Mouse (Mus musculus) MEL (cell line): Measurements from ENCODE around the gene Srp9.

Source experiments
- CTCF ChIP-seq, 3 experiments: IDR thresholded peaks in 2 of 3; conservative IDR thresholded peaks in 1 of 3; 2 replicates each; pipeline ENCODE4 v1.5.1; 2011 to 2012; ENCODE audit warnings: low read length in 3 of 3, low read depth in 2 of 3, mild to moderate bottlenecking in 2 of 3, improper control_type of control experiment in 1 of 3, inconsistent platforms in 1 of 3, mixed read lengths in 1 of 3, moderate library complexity in 1 of 3; ENCODE audit not compliant: control insufficient read depth in 1 of 3, insufficient read depth in 1 of 3, poor library complexity in 1 of 3, severe bottlenecking in 1 of 3
- EP300 ChIP-seq, 2 experiments: IDR thresholded peaks; 2 replicates each; pipeline ENCODE4 v1.6.1; 2011; ENCODE audit warnings: improper control_type of control experiment in 2 of 2, low read length in 2 of 2, low read depth in 1 of 2, mild to moderate bottlenecking in 1 of 2
- JUND ChIP-seq: IDR thresholded peaks from 2 replicates; pipeline ENCODE4 v1.6.1; 2011; ENCODE audit warnings: low read depth, mild to moderate bottlenecking, improper control_type of control experiment, low read length
- MAX ChIP-seq: IDR thresholded peaks from 2 replicates; pipeline ENCODE4 v1.6.1; 2011; ENCODE audit warnings: low read length, improper control_type of control experiment
- MAZ ChIP-seq: IDR thresholded peaks from 2 replicates; pipeline ENCODE4 v1.6.1; 2012; ENCODE audit warnings: low read depth, mild to moderate bottlenecking, inconsistent platforms, low read length, improper control_type of control experiment
- MYC ChIP-seq: IDR thresholded peaks from 2 replicates; pipeline ENCODE4 v1.6.1; 2011; ENCODE audit warnings: low read depth, mild to moderate bottlenecking, low read length, improper control_type of control experiment, moderate library complexity
- POLR2A ChIP-seq, 2 experiments: IDR thresholded peaks; 2 replicates each; pipeline ENCODE4 v1.6.1; 2011 to 2012; ENCODE audit warnings: low read length in 2 of 2, mild to moderate bottlenecking in 2 of 2, control low read depth in 1 of 2, improper control_type of control experiment in 1 of 2, low read depth in 1 of 2, moderate library complexity in 1 of 2; ENCODE audit not compliant: control insufficient read depth in 1 of 2, insufficient read depth in 1 of 2, poor library complexity in 1 of 2
- POLR2AphosphoS2 ChIP-seq: IDR thresholded peaks from 2 replicates; pipeline ENCODE4 v1.6.1; 2011; ENCODE audit warnings: low read length, improper control_type of control experiment
- TBP ChIP-seq: IDR thresholded peaks from 2 replicates; pipeline ENCODE4 v1.8.0; 2011; ENCODE audit warnings: low read depth, low read length, improper control_type of control experiment
- ZMIZ1 ChIP-seq: IDR thresholded peaks from 2 replicates; pipeline ENCODE4 v1.6.1; 2012; ENCODE audit warnings: low read depth, mild to moderate bottlenecking, inconsistent platforms, low read length, improper control_type of control experiment, moderate library complexity

GRCm38 (mm10) chr1:182124924-182125368, 409 bp downstream of the Srp9 start:
- TF ChIP-seq POLR2A (IDR thresholded peaks at IDR 0.05; ENCODE audit: control insufficient read depth in 1 of 2, insufficient read depth in 1 of 2, low read depth in 1 of 2, low read length in 2 of 2, poor library complexity in 1 of 2) (peak; percentile 83 to 85; a peak in 3 of 4 replicates), ZMIZ1 (peak; percentile 67; the same call in 1 of the 2 replicates), POLR2AphosphoS2 (peak; percentile 69; the same call in 1 of the 2 replicates), MYC (no peak), MAX (no peak), MAZ (peak; percentile 1; the same call in 1 of the 2 replicates), CTCF (IDR thresholded peaks at IDR 0.05 in 2 of 3, conservative IDR thresholded peaks at IDR 0.05 in 1 of 3; ENCODE audit: control insufficient read depth in 1 of 3, insufficient read depth in 1 of 3, low read depth in 2 of 3, low read length in 3 of 3, poor library complexity in 1 of 3, severe bottlenecking in 1 of 3) (no peak), JUND (no peak), EP300 (IDR thresholded peaks at IDR 0.05; ENCODE audit: low read depth in 1 of 2, low read length in 2 of 2) (no peak), TBP (peak; percentile 69; the same call in 1 of the 2 replicates)
